Mouse (Mus musculus): ENCODE data around the gene Pla2g12a. TPM values are rescaled to one million over a fixed set of nuclear protein-coding genes. Genes with fewer than 3 reads are reported as not detected.

Pla2g12a gene
- polyA plus RNA-seq, 1 experiment from 2014 or later, result 74.6 TPM

GRCm38 (mm10) chr3:129877327-129877726 lies 1.1 kb upstream of the Pla2g12a start:
- Histone ChIP-seq H3K27ac (no peak overlapping the region), H3K4me3 (replicated peaks) (no peak overlapping the region), H3K9me3 (no peaks in the 10 kb centered on the region), H3K9ac (no peak overlapping the region), H3K4me2 (no peak overlapping the region), H3K4me1 (peaks cover 9% of the 10 kb centered on the region; the same call in 1 of the 2 replicates), H3K27me3 (replicated peaks) (no peaks in the 10 kb centered on the region), H3K36me3 (no peaks in the 10 kb centered on the region)
- ATAC-seq (ENCODE audit: insufficient read depth, low FRiP score, low read depth), result no peak
- WGBS, result 84% methylated on average over 10 of the region's 10 CpGs

DNA sequence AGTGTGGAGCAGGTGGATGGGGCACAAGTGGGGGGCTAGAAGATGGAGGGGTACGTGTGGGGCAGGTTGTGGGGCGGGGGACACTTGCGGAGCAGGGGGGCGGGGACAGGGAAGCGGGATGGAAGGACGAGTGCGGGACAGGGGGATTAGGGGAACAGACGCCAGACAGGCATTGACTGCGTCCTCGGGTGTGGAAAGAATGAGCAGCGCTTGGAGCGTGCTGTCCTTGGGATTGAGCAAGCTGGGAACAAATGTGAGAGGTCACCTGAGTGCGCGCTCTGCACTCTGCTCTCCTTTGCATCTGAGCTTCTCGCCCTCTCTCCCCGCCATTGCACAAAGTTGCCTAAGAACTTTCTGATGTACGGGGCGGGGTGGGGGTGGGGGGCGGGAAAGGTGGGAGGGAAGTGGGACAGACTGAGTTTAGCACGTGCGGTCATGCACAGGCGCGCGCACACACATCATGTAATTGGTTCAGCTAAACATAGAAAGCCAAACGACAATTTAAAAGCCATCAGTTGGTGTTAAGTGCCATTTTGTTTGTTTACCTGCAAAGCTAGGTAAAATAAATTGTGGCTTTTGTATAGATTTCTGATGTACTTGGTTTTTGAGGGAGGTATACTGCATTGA lies 838 bp downstream of the Pla2g12a start:
- Histone ChIP-seq H3K36me3 (no peaks in the 10 kb centered on the region), H3K4me2 (peak overlapping the region; percentile 83), H3K27ac (peak overlapping the region; percentile 73), H3K4me1 (peaks cover 9% of the 10 kb centered on the region; the same call in 1 of the 2 replicates), H3K27me3 (replicated peaks) (no peaks in the 10 kb centered on the region), H3K4me3 (replicated peaks) (peak overlapping the region; percentile 58), H3K9me3 (no peaks in the 10 kb centered on the region), H3K9ac (peak overlapping the region; percentile 38; the same call in 1 of the 2 replicates)
- peak; percentile 70 for ATAC-seq (ENCODE audit: insufficient read depth, low FRiP score, low read depth)
- whole genome bisulfite sequencing, result 1% methylated on average over 25 of the region's 25 CpGs

DNA sequence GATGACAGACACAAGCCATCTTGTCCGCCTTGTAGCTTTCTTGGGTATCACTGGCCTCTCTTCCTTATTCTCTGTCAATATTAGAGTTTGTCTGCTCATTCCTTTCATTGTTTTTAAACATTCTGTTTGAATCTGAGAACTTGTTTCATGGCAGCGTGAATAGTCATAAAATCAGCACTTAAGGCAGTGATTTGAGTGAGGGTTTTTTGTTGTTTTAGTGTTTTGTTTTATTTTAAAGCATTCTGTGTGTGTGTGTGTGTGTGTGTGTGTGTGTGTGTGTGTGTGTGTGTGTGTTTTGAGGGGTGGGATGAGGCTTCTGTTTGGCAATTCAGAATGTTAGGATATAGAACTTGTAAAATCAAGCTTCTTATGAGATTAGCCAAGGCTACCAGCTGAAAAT lies 1.5 kb downstream of the Pla2g12a start:
- peak overlapping the region; percentile 58 for H3K4me3 ChIP-seq (replicated peaks)

GRCm38 (mm10) chr3:129880925-129881593 lies 2.7 kb downstream of the Pla2g12a start:
- H3K36me3 ChIP-seq, result no peaks in the 10 kb centered on the region
- no peak overlapping the region for H3K9ac ChIP-seq
- no peak for ATAC-seq (ENCODE audit: insufficient read depth, low FRiP score, low read depth)
- no peak overlapping the region for H3K4me3 ChIP-seq (replicated peaks)
- WGBS, result 73% methylated on average over 8 of the region's 8 CpGs
- no peaks in the 10 kb centered on the region for H3K27me3 ChIP-seq (replicated peaks)
- no peak overlapping the region for H3K4me2 ChIP-seq
- peaks cover 9% of the 10 kb centered on the region; the same call in 1 of the 2 replicates for H3K4me1 ChIP-seq
- H3K9me3 ChIP-seq, result no peaks in the 10 kb centered on the region
- H3K27ac ChIP-seq, result no peak overlapping the region

More for the DNA sequence above, 1.5 kb downstream of the Pla2g12a start:
- WGBS, result 60% methylated on average over 2 of the region's 2 CpGs
- Histone ChIP-seq H3K36me3 (no peaks in the 10 kb centered on the region), H3K9me3 (no peaks in the 10 kb centered on the region), H3K4me1 (peaks cover 9% of the 10 kb centered on the region; the same call in 1 of the 2 replicates), H3K27ac (no peak overlapping the region), H3K4me2 (peak overlapping the region; percentile 83), H3K9ac (no peak overlapping the region), H3K27me3 (replicated peaks) (no peaks in the 10 kb centered on the region)
- no peak for ATAC-seq (ENCODE audit: insufficient read depth, low FRiP score, low read depth)

DNA sequence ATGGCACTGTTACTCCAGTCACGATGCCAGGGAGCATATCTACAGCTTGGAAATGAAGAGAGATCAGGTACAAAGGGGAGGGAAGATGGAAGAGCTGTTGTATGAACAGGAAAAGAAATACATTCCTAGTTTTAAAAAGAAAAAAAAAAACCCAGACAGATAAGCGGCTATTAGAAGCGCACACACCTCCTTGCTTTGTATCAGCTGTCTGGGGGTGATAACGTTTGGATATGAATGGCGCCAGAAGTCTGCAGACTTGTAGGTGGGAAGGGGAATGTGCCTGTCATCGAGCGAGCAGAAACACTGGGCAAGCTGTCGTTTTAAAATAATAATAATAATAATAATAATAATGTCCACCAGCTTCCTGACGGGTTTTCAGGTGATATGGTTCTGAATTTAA lies 7.2 kb downstream of the Pla2g12a start:
- H3K4me3 ChIP-seq (replicated peaks), result no peak overlapping the region
- H3K27me3 ChIP-seq (replicated peaks), result no peaks in the 10 kb centered on the region
- WGBS, result 70% methylated on average over 9 of the region's 9 CpGs
- no peaks in the 10 kb centered on the region for H3K36me3 ChIP-seq
- no peak overlapping the region for H3K9ac ChIP-seq
- H3K27ac ChIP-seq, result no peak overlapping the region
- H3K4me2 ChIP-seq, result no peak overlapping the region
- ATAC-seq (ENCODE audit: insufficient read depth, low FRiP score, low read depth), result no peak
- H3K4me1 ChIP-seq, result no peaks in the 10 kb centered on the region
- no peaks in the 10 kb centered on the region for H3K9me3 ChIP-seq

GRCm38 (mm10) chr3:129886430-129886829 lies 8.0 kb downstream of the Pla2g12a start:
- Histone ChIP-seq H3K27ac (peak overlapping the region; percentile 21; the same call in 1 of the 2 replicates), H3K4me1 (no peaks in the 10 kb centered on the region), H3K9ac (no peak overlapping the region), H3K36me3 (no peaks in the 10 kb centered on the region), H3K27me3 (replicated peaks) (no peaks in the 10 kb centered on the region), H3K4me3 (replicated peaks) (no peak overlapping the region), H3K4me2 (no peak overlapping the region), H3K9me3 (no peaks in the 10 kb centered on the region)
- peak; percentile 30; the same call in 1 of the 2 replicates for ATAC-seq (ENCODE audit: insufficient read depth, low FRiP score, low read depth)
- WGBS, result 60% methylated on average over 5 of the region's 5 CpGs

DNA sequence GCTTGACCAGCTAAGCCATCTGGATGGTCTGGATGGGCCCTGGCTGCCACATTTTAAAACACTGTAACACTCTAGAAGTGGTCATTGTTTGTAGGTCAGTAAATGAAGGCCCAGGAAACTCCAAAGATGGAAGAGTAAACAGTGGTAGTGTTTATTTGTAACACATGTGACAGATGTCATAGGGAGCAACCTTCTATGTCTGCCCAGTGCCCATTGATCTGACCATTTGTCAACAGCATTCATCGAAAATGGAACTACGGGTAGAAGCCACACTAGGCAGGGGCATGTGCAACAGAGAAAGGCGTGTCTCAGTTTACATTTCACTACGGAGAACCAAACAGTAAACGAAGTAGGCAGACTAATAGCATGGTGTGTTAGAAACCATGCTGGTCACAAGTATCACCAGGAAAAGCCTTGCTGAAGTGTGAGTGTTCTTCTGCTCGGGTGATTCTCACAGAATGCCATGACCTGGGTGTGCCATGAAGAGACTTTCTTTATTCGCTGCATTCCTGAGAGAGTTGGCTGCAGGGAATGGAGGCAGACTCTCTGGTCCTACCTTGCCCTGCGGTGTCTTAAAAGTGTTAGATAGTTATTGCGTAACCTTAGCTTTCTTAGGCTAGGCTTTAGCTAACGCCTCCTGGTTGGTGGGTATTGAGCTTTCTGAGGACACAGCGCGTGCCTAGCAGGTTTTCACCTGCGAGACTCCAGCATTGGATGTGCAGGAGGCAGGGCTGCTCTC lies 9.5 kb downstream of the Pla2g12a start:
- H3K9me3 ChIP-seq, result no peaks in the 10 kb centered on the region
- WGBS, result 67% methylated on average over 13 of the region's 13 CpGs
- no peaks in the 10 kb centered on the region for H3K36me3 ChIP-seq
- ATAC-seq (ENCODE audit: insufficient read depth, low FRiP score, low read depth), result 0 out of 2 replicates have a peak, but pooled peaks have one; percentile 11
- H3K27ac ChIP-seq, result peak overlapping the region; percentile 6; the same call in 1 of the 2 replicates
- no peak overlapping the region for H3K4me2 ChIP-seq
- H3K4me3 ChIP-seq (replicated peaks), result no peak overlapping the region
- H3K27me3 ChIP-seq (replicated peaks), result no peaks in the 10 kb centered on the region
- H3K4me1 ChIP-seq, result no peaks in the 10 kb centered on the region
- H3K9ac ChIP-seq, result no peak overlapping the region

DNA sequence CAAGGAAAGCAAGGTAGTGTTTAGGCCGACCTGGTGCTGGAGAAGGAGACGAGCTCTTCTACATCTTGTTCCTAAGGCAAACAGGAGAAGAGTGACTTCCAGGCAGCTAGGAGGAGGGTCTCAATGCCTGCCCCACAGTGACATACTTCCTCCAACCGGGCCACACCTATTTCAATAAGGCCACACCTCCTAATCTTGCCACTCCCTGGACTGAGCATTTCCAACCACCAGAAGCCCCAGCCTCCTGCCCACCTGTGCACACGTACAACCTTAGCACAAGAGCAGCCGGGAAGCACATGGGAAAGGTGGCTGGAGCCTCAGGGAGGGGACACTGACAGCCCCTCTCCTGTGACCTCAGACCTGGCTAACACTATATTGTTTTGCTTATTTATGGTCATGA lies 13.6 kb downstream of the Pla2g12a start:
- Histone ChIP-seq H3K27me3 (replicated peaks) (no peaks in the 10 kb centered on the region), H3K4me2 (no peak overlapping the region), H3K9ac (no peak overlapping the region), H3K4me1 (0 out of 2 replicates have a peak, but pooled peaks cover 5% of the 10 kb centered on the region), H3K36me3 (0 out of 2 replicates have a peak, but pooled peaks cover 3% of the 10 kb centered on the region), H3K4me3 (replicated peaks) (no peak overlapping the region), H3K9me3 (no peaks in the 10 kb centered on the region), H3K27ac (no peak overlapping the region)
- WGBS, result 64% methylated on average over 5 of the region's 5 CpGs
- ATAC-seq (ENCODE audit: insufficient read depth, low FRiP score, low read depth), result 0 out of 2 replicates have a peak, but pooled peaks have one; percentile 31

DNA sequence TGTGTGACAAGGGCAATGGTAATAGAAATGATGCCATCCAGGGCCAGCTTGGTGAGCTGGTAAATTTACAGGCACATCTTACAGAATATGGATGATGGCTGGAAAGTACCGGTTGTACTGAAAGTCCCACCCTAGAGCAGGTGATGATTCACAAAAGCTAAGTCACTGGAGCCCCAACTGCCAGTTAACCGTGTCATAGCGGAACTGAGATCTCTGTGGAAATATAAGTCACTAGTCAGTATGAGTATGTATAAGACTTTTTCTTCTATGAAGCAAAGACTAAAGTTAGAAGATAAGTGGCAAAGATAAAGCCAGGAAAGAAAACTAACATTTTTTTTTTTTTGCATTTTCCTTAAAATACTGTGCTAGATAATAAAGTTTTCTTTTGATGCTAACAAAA lies 14.7 kb downstream of the Pla2g12a start:
- Histone ChIP-seq H3K9ac (no peak overlapping the region), H3K9me3 (no peaks in the 10 kb centered on the region), H3K4me1 (0 out of 2 replicates have a peak, but pooled peaks cover 8% of the 10 kb centered on the region), H3K4me2 (no peak overlapping the region), H3K27ac (no peak overlapping the region), H3K36me3 (0 out of 2 replicates have a peak, but pooled peaks cover 3% of the 10 kb centered on the region), H3K4me3 (replicated peaks) (no peak overlapping the region), H3K27me3 (replicated peaks) (no peaks in the 10 kb centered on the region)
- WGBS, result 95% methylated on average over 3 of the region's 3 CpGs
- no peak for ATAC-seq (ENCODE audit: insufficient read depth, low FRiP score, low read depth)

- 0 out of 2 replicates have a peak, but pooled peaks cover 3% of the 10 kb centered on the region for H3K36me3 ChIP-seq
- no peak overlapping the region for H3K4me3 ChIP-seq (replicated peaks)
- no peak overlapping the region for H3K4me2 ChIP-seq
- H3K27ac ChIP-seq, result no peak overlapping the region
- no peak for ATAC-seq (ENCODE audit: insufficient read depth, low FRiP score, low read depth)
- H3K27me3 ChIP-seq (replicated peaks), result no peaks in the 10 kb centered on the region
- H3K9ac ChIP-seq, result no peak overlapping the region
- WGBS, result 32% methylated on average over 6 of the region's 6 CpGs
- H3K4me1 ChIP-seq, result peaks cover 12% of the 10 kb centered on the region; the same call in 1 of the 2 replicates
- H3K9me3 ChIP-seq, result no peaks in the 10 kb centered on the region
These were observed 18.2 kb downstream of the Pla2g12a start for GRCm38 (mm10) chr3:129896591-129896990.

- H3K27ac ChIP-seq, result no peak overlapping the region
These were observed 20.5 kb downstream of the Pla2g12a start for GRCm38 (mm10) chr3:129898886-129899285.

More at GRCm38 (mm10) chr3:129898886-129899285, 20.5 kb downstream of the Pla2g12a start:
- H3K9ac ChIP-seq, result no peak overlapping the region
- H3K36me3 ChIP-seq, result no peaks in the 10 kb centered on the region
- H3K4me3 ChIP-seq (replicated peaks), result no peak overlapping the region
- ATAC-seq (ENCODE audit: insufficient read depth, low FRiP score, low read depth), result no peak
- H3K4me2 ChIP-seq, result no peak overlapping the region
- WGBS, result 65% methylated on average over 4 of the region's 4 CpGs
- H3K4me1 ChIP-seq, result peaks cover 29% of the 10 kb centered on the region; the same call in 1 of the 2 replicates
- H3K9me3 ChIP-seq, result no peaks in the 10 kb centered on the region
- H3K27me3 ChIP-seq (replicated peaks), result no peaks in the 10 kb centered on the region

All from stomach, embryonic 15.5 days (tissue).